Mouse (Mus musculus): ENCODE measurements at regions not wholly inside any gene's neighbourhood (a gene's known extent, or its start where the extent isn't known, plus 50 kb on each side); places are given as distances from the start of the nearest gene placed in this dataset.

GRCm38 (mm10) chr7:145098335-145098734 lies 109.6 kb downstream of the 1810010D01Rik start:
- no peaks in the 10 kb centered on the region for H3K27me3 ChIP-seq
- H3K4me2 ChIP-seq (replicated peaks), result no peak overlapping the region
- H3K4me1 ChIP-seq (replicated peaks), result peaks cover 7% of the 10 kb centered on the region
- no peak overlapping the region for H3K4me3 ChIP-seq (replicated peaks)
- H3K9me3 ChIP-seq, result no peaks in the 10 kb centered on the region
- H3K27ac ChIP-seq, result no peak overlapping the region
- no peak for ATAC-seq
- WGBS, result 92% methylated on average over 6 of the region's 6 CpGs
- H3K9ac ChIP-seq (replicated peaks), result no peak overlapping the region
- H3K36me3 ChIP-seq, result no peaks in the 10 kb centered on the region

- Histone ChIP-seq H3K27me3 (no peaks in the 10 kb centered on the region), H3K9ac (replicated peaks) (no peak overlapping the region), H3K36me3 (no peaks in the 10 kb centered on the region), H3K9me3 (no peaks in the 10 kb centered on the region), H3K4me1 (replicated peaks) (peaks cover 7% of the 10 kb centered on the region), H3K4me2 (replicated peaks) (no peak overlapping the region), H3K4me3 (replicated peaks) (no peak overlapping the region), H3K27ac (no peak overlapping the region)
- WGBS, result 76% methylated on average over 7 of the region's 7 CpGs
- no peak for ATAC-seq
These were observed 113.8 kb downstream of the 1810010D01Rik start for GRCm38 (mm10) chr7:145094134-145094526.

GRCm38 (mm10) chr7:145093417-145094133 lies 114.3 kb downstream of the 1810010D01Rik start:
- no peak overlapping the region for H3K9ac ChIP-seq (replicated peaks)
- H3K27me3 ChIP-seq, result no peaks in the 10 kb centered on the region
- H3K4me3 ChIP-seq (replicated peaks), result no peak overlapping the region
- peaks cover 7% of the 10 kb centered on the region for H3K4me1 ChIP-seq (replicated peaks)
- ATAC-seq, result no peak
- H3K4me2 ChIP-seq (replicated peaks), result no peak overlapping the region
- 80% methylated on average over 3 of the region's 3 CpGs for WGBS
- H3K36me3 ChIP-seq, result no peaks in the 10 kb centered on the region
- no peaks in the 10 kb centered on the region for H3K9me3 ChIP-seq
- H3K27ac ChIP-seq, result no peak overlapping the region

DNA sequence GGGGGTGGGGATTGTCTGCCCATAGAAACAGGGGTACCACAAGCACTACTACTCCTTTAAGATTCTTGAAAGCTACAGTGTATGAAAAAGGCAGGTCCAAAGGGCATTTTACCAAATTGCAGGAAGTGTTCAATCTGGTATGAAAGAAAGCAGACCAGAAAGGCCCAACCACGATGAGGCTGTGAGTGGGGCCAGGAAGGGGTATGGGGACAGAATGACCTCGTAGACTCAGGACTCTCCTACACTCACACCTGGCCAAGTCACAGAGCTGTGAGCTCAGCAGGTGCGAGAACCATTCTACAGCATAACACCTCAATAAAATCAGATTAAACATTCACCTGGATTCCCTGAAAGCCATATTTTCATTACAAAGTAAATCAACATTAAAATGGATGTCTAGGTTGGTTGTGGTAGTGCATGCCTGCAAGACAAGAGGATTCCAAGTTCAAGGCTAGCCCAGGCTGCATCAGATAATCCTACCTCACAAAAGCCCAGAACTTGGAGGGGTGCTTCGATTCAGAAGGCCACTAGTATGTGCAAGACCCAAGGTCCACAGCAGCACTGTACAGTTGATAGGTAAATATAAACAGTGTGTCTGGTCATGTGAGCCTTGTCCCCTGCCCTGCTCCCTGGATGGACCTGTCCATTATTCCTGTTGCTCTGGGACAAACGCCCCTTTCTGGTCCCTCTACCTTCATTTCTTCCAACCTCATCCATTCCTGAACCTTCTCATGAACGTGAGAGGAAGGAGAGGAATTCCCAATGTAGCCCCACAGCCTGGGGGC lies 115.3 kb downstream of the 1810010D01Rik start:
- H3K4me3 ChIP-seq (replicated peaks), result no peak overlapping the region
- H3K9me3 ChIP-seq, result no peaks in the 10 kb centered on the region
- no peak overlapping the region for H3K4me2 ChIP-seq (replicated peaks)
- no peak overlapping the region for H3K27ac ChIP-seq
- H3K9ac ChIP-seq (replicated peaks), result no peak overlapping the region
- H3K36me3 ChIP-seq, result no peaks in the 10 kb centered on the region
- H3K4me1 ChIP-seq (replicated peaks), result peaks cover 7% of the 10 kb centered on the region
- H3K27me3 ChIP-seq, result no peaks in the 10 kb centered on the region
- 83% methylated on average over 6 of the region's 6 CpGs for WGBS
- no peak for ATAC-seq

GRCm38 (mm10) chr7:145090849-145091248 lies 117.1 kb downstream of the 1810010D01Rik start:
- ATAC-seq, result no peak
- Histone ChIP-seq H3K4me2 (replicated peaks) (no peak overlapping the region), H3K27ac (no peak overlapping the region), H3K4me1 (replicated peaks) (peaks cover 7% of the 10 kb centered on the region), H3K9ac (replicated peaks) (no peak overlapping the region), H3K9me3 (no peaks in the 10 kb centered on the region), H3K36me3 (no peaks in the 10 kb centered on the region), H3K4me3 (replicated peaks) (no peak overlapping the region), H3K27me3 (no peaks in the 10 kb centered on the region)
- 90% methylated on average over 4 of the region's 4 CpGs for WGBS

GRCm38 (mm10) chr7:145089315-145089721 lies 118.6 kb downstream of the 1810010D01Rik start:
- WGBS, result 87% methylated on average over 3 of the region's 3 CpGs
- Histone ChIP-seq H3K4me3 (replicated peaks) (no peak overlapping the region), H3K9me3 (peaks cover 3% of the 10 kb centered on the region; the same call in 1 of the 2 replicates), H3K27ac (no peak overlapping the region), H3K36me3 (no peaks in the 10 kb centered on the region), H3K9ac (replicated peaks) (no peak overlapping the region), H3K4me2 (replicated peaks) (no peak overlapping the region), H3K27me3 (no peaks in the 10 kb centered on the region), H3K4me1 (replicated peaks) (peaks cover 6% of the 10 kb centered on the region)
- ATAC-seq, result no peak

- no peak overlapping the region for H3K4me3 ChIP-seq (replicated peaks)
- H3K27ac ChIP-seq, result no peak overlapping the region
- H3K4me2 ChIP-seq (replicated peaks), result no peak overlapping the region
- peaks cover 3% of the 10 kb centered on the region; the same call in 1 of the 2 replicates for H3K9me3 ChIP-seq
- ATAC-seq, result no peak
- no peak overlapping the region for H3K9ac ChIP-seq (replicated peaks)
- no peaks in the 10 kb centered on the region for H3K4me1 ChIP-seq (replicated peaks)
- no peaks in the 10 kb centered on the region for H3K36me3 ChIP-seq
- 94% methylated on average over 3 of the region's 3 CpGs for WGBS
- H3K27me3 ChIP-seq, result no peaks in the 10 kb centered on the region
These were observed 119.3 kb downstream of the 1810010D01Rik start for GRCm38 (mm10) chr7:145088655-145089054.

DNA sequence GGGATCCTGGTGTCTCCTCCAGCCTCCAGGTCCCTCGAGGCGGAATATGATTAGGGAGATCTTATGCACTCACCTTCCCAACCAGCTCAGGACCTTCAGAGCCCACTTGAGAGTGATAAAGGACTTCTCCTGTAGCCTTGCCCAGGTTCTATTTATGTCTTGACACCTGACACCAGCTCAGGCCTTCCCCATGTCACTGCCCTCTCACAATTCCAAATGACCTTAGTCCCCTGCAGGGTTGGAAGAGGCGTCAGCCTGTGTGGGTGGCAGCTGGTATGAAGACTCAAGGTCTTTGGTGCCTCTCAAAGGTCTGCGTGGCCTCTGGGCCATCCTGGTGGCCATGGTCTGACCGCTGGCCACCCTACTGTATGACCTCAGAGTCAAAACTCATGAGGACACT lies 120.1 kb downstream of the 1810010D01Rik start:
- WGBS, result 87% methylated on average over 5 of the region's 5 CpGs
- H3K36me3 ChIP-seq, result no peaks in the 10 kb centered on the region
- no peak overlapping the region for H3K9ac ChIP-seq (replicated peaks)
- no peak overlapping the region for H3K27ac ChIP-seq
- H3K4me2 ChIP-seq (replicated peaks), result no peak overlapping the region
- no peaks in the 10 kb centered on the region for H3K4me1 ChIP-seq (replicated peaks)
- no peak for ATAC-seq
- H3K27me3 ChIP-seq, result no peaks in the 10 kb centered on the region
- H3K4me3 ChIP-seq (replicated peaks), result no peak overlapping the region
- peaks cover 3% of the 10 kb centered on the region; the same call in 1 of the 2 replicates for H3K9me3 ChIP-seq

DNA sequence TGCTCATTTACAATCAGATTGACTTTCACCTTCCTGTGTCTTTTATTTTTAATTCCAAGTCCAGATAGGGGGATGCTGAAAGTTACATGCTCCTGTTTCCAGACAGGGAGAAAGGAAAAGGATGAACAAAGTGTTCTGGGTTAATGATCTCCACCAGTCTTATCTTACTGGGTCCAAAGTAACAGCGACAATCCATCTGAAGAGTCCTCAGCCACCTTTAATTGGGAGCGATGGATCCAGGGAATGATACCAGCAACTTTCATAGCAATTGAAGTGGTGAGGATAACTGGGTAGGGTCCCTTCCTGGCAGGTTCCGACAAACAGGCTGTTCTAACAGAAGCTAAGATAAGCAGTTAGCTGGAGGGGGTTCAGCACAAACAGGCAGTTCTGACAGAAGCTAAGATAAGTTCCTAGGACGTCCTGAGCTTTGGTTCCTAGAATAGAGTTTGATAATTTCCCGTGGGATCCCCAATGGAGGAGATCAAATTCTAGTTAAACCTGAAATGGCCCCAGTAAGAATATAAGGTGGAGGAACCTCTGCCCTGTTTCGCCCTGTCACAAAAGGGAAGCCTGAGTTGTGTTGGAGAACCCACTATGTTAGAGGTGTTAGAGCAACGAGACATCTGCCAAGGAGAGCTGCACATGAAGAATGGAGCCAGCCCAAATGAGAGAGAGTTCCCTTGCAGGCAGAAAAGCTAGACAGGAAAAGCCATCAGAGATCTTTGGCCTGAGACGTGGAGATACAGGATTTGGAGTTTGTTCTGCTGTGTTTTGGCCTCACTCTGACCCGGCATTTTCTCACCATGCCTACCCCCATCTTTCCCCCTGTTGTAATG lies 124.8 kb downstream of the 1810010D01Rik start:
- Histone ChIP-seq H3K9me3 (peaks cover 3% of the 10 kb centered on the region; the same call in 1 of the 2 replicates), H3K4me1 (replicated peaks) (no peaks in the 10 kb centered on the region), H3K4me2 (replicated peaks) (no peak overlapping the region), H3K4me3 (replicated peaks) (no peak overlapping the region), H3K9ac (replicated peaks) (no peak overlapping the region), H3K27me3 (no peaks in the 10 kb centered on the region), H3K36me3 (no peaks in the 10 kb centered on the region), H3K27ac (no peak overlapping the region)
- WGBS, result 81% methylated on average over 9 of the region's 9 CpGs
- no peak for ATAC-seq

GRCm38 (mm10) chr7:145071996-145072790 lies 132.5 kb upstream of the Ccnd1 start:
- no peak for ATAC-seq
- Histone ChIP-seq H3K27ac (no peak overlapping the region), H3K4me1 (replicated peaks) (no peaks in the 10 kb centered on the region), H3K27me3 (no peaks in the 10 kb centered on the region), H3K9ac (replicated peaks) (no peak overlapping the region), H3K9me3 (no peaks in the 10 kb centered on the region), H3K4me2 (replicated peaks) (no peak overlapping the region), H3K4me3 (replicated peaks) (no peak overlapping the region), H3K36me3 (no peaks in the 10 kb centered on the region)
- 76% methylated on average over 5 of the region's 5 CpGs for WGBS

GRCm38 (mm10) chr7:145071533-145071932 lies 131.8 kb upstream of the Ccnd1 start:
- Histone ChIP-seq H3K9me3 (no peaks in the 10 kb centered on the region), H3K4me2 (replicated peaks) (no peak overlapping the region), H3K4me1 (replicated peaks) (no peaks in the 10 kb centered on the region), H3K4me3 (replicated peaks) (no peak overlapping the region), H3K36me3 (no peaks in the 10 kb centered on the region), H3K27me3 (no peaks in the 10 kb centered on the region), H3K9ac (replicated peaks) (no peak overlapping the region), H3K27ac (no peak overlapping the region)
- 64% methylated on average over 2 of the region's 2 CpGs for WGBS
- ATAC-seq, result no peak

Data from midbrain, embryonic 13.5 days (tissue).